ENCODE assay signal across 8 mouse cellular contexts in genomic region chr17:47834482-47834767, GRCm38 (mm10). TPM values are rescaled to one million over a fixed set of nuclear protein-coding genes. Genes with fewer than 3 reads are reported as not detected.
DNase-seq lines count a peak whose midpoint lies in the region; ATAC-seq and TF ChIP-seq lines count a peak whose summit lies in the region.

Mdfi (minus strand) TSS chr17:47834691.

- H3K9me3 ChIP-seq in hindbrain, embryonic 10.5 days = no peaks in the 10 kb centered on the region
- H3K9me3 ChIP-seq in lung, embryonic 16.5 days (ENCODE audit: control insufficient read depth, low read length) = no peaks in the 10 kb centered on the region

- peaks cover 88% of the 10 kb centered on the region for H3K27me3 ChIP-seq in hindbrain, embryonic 10.5 days (ENCODE audit: insufficient read depth, poor library complexity, severe bottlenecking)
- H3K27me3 ChIP-seq in lung, embryonic 16.5 days (ENCODE audit: control insufficient read depth, insufficient read depth, low read depth, low read length) = no peaks in the 10 kb centered on the region

- peaks cover 8% of the 10 kb centered on the region; the same call in 1 of the 2 replicates for H3K36me3 ChIP-seq in hindbrain, embryonic 10.5 days
- H3K36me3 ChIP-seq in lung, embryonic 16.5 days (ENCODE audit: control insufficient read depth, insufficient read depth, low read length) = no peaks in the 10 kb centered on the region

- TF ChIP-seq CTCF in gastrocnemius, adult 2 months (IDR thresholded peaks at IDR 0.05) = no peak

- H3K27ac ChIP-seq in gastrocnemius, adult 2 months = peak within 1 kb of the TSS; percentile 58; the same call in 1 of the 2 replicates
- H3K27ac ChIP-seq in hindbrain, embryonic 10.5 days = peak within 1 kb of the TSS; percentile 92
- H3K27ac ChIP-seq in lung, embryonic 16.5 days (ENCODE audit: low read length) = peak within 1 kb of the TSS; percentile 93

- H3K4me1 ChIP-seq in hindbrain, embryonic 10.5 days (replicated peaks) = peaks cover 62% of the 10 kb centered on the region
- H3K4me1 ChIP-seq in lung, embryonic 16.5 days (replicated peaks; ENCODE audit: control insufficient read depth, insufficient read depth, low read length) = peaks cover 46% of the 10 kb centered on the region

- WGBS in hindbrain, embryonic 10.5 days = 4% methylated on average over 18 of the region's 18 CpGs
- 4% methylated on average over 18 of the region's 18 CpGs for WGBS in lung, embryonic 16.5 days

- H3K4me2 ChIP-seq in lung, embryonic 16.5 days (ENCODE audit: low read depth, low read length) = peak within 1 kb of the TSS; percentile 83

- ATAC-seq in lung, embryonic 16.5 days (ENCODE audit: low read depth) = peak; percentile 9; the same call in 1 of the 2 replicates

- peak within 1 kb of the TSS; percentile 70 for H3K4me3 ChIP-seq in gastrocnemius, adult 2 months
- H3K4me3 ChIP-seq in hindbrain, embryonic 10.5 days = peak within 1 kb of the TSS; percentile 76
- H3K4me3 ChIP-seq in lung, embryonic 16.5 days (ENCODE audit: low read length) = peak within 1 kb of the TSS; percentile 80

- H3K9ac ChIP-seq in lung, embryonic 16.5 days (ENCODE audit: low read length) = peak within 1 kb of the TSS; percentile 88

- intact Hi-C loops in gastrocnemius, adult 2 months (cut with DNase I) = no loop called here

- no peak for DNase-seq in gastrocnemius, adult 2 months
- DNase-seq in gastrocnemius, adult 18-20 months (ENCODE audit: low spot score) = no peak
- peak; percentile 36 for DNase-seq in R1 (ENCODE audit: low read depth, low spot score)
- DNase-seq in hindbrain, embryonic 10.5 days (ENCODE audit: low spot score) = no peak
- no peak for DNase-seq in frontal cortex, postnatal 14 days (ENCODE audit: low spot score in 2 of 2)
- no peak for DNase-seq in frontal cortex, postnatal 36 days (ENCODE audit: low spot score in 2 of 2)
- no peak for DNase-seq in layer of hippocampus, adult 9-10 months (ENCODE audit: low spot score)

RNA-seq across cellular contexts. Expression of gene Mdfi, which starts in this region (rescaled TPM):
- total RNA-seq in gastrocnemius, adult 2 months (2021) = under 1 TPM; 0.31 to 0.42 TPM
- total RNA-seq in gastrocnemius, adult 18-20 months (2021) = under 1 TPM in 1 of 2 experiments, not detected in 1; 0.64 TPM
- polyA plus RNA-seq in hindbrain, embryonic 10.5 days (2016; fragmentation: Nextera tagmentation; extraction: Ambion mirVana) = 19.9 and 30.6 TPM in 2 replicates
- polyA plus RNA-seq in lung, embryonic 16.5 days (2015; fragmentation: Nextera tagmentation; extraction: Ambion mirVana) = 18.1 and 22.1 TPM in 2 replicates
